Mouse (Mus musculus) forebrain, postnatal 0 days (tissue): ENCODE results near the gene Fam227a. TPM values are rescaled to one million over a fixed set of nuclear protein-coding genes. Genes with fewer than 3 reads are reported as not detected.
"Not testable (repeated sequence)": the region's sequence is repeated elsewhere in the genome, so short reads cannot be mapped to it uniquely, and the experiment has no call there.

Experiments
- ATAC-seq: fragments of 200-750 bp; cut with Nextera tagmentation; 2 replicates; pipeline ENCODE4 v1.8.0; 2017; ENCODE audit warnings: mild to moderate bottlenecking, moderate library complexity
- DNase-seq: peaks from one replicate; pipeline ENCODE4 v3.0.0-alpha.2; 2015
- H3K27ac ChIP-seq: fragments of 300-500 bp; sonication (generic); 2 replicates; pipeline ENCODE4 v1.5.1; 2014; ENCODE audit warnings: low read depth, mild to moderate bottlenecking, antibody characterized with exemption, low read length, moderate library complexity, mixed read lengths
- H3K27me3 ChIP-seq: fragments of 300-500 bp; sonication (generic); 2 replicates; pipeline ENCODE4 v1.6.1; 2014; ENCODE audit warnings: mild to moderate bottlenecking, low read length, mixed read lengths; ENCODE audit not compliant: insufficient read depth
- H3K36me3 ChIP-seq: fragments of 300-500 bp; sonication (generic); 2 replicates; pipeline ENCODE4 v1.6.1; 2014; ENCODE audit warnings: mild to moderate bottlenecking, moderate library complexity; ENCODE audit not compliant: insufficient read depth
- H3K4me1 ChIP-seq: fragments of 300-500 bp; sonication (generic); 2 replicates; pipeline ENCODE4 v1.6.1; 2014; ENCODE audit warnings: antibody characterized with exemption; ENCODE audit not compliant: insufficient read depth
- H3K4me2 ChIP-seq: fragments of 300-500 bp; sonication (generic); 2 replicates; pipeline ENCODE4 v1.6.1; 2014; ENCODE audit warnings: low read depth, mild to moderate bottlenecking, moderate library complexity
- H3K4me3 ChIP-seq: fragments of 300-500 bp; sonication (generic); 2 replicates; pipeline ENCODE4 v1.5.1; 2014; ENCODE audit warnings: low read depth, low read length, mixed read lengths
- H3K9ac ChIP-seq: fragments of 300-500 bp; sonication (generic); 2 replicates; pipeline ENCODE4 v1.6.1; 2014; ENCODE audit warnings: mild to moderate bottlenecking
- H3K9me3 ChIP-seq: fragments of 300-500 bp; sonication (generic); 2 replicates; pipeline ENCODE4 v1.6.1; 2016; ENCODE audit warnings: low read length
- CTCF ChIP-seq: sonication (generic); IDR thresholded peaks from 2 replicates; pipeline ENCODE4 v1.5.1; 2016; ENCODE audit warnings: antibody characterized with exemption, control low read depth, low read depth
- whole genome bisulfite sequencing: fragments of 180-500 bp; shearing (Covaris S2); extraction: QIAGEN DNeasy Blood & Tissue Kit; methylation state at CpG from one replicate; pipeline ENCODE4 v1.1.7; 2014; 5-methylcytosine and 5-hydroxymethylcytosine counted together
- polyA plus RNA-seq: library from polyadenylated mRNA; unstranded; fragments of >200 nt; fragmentation: Nextera tagmentation; extraction: Ambion mirVana; gene quantifications from 2 replicates; pipeline ENCODE4 v1.2.1, GENCODE M21; 2015
- total RNA-seq: library from RNA; depleted of rRNA; stranded (reverse); fragments of >200 nt; gene quantifications from 2 replicates; pipeline ENCODE4 v1.2.3, GENCODE M21; 2014

The Fam227a gene
- total and polyA plus RNA-seq, 2 experiments from 2014 or later: 1.9 to 25.7 TPM

GRCm38 (mm10) chr15:79683707-79684465 is 25.1 kb upstream of the Fam227a start:
- no peaks in the 10 kb centered on the region for H3K9me3 ChIP-seq
- DNase-seq: no peak
- H3K27ac ChIP-seq: no peak overlapping the region
- H3K4me3 ChIP-seq: peak overlapping the region; percentile 71
- H3K27me3 ChIP-seq: no peaks in the 10 kb centered on the region
- 68% methylated on average over 19 of the region's 19 CpGs for WGBS
- no peak for ATAC-seq
- peak overlapping the region; percentile 71 for H3K9ac ChIP-seq
- peaks cover 31% of the 10 kb centered on the region for H3K4me1 ChIP-seq
- peak overlapping the region; percentile 70 for H3K4me2 ChIP-seq
- no peaks in the 10 kb centered on the region for H3K36me3 ChIP-seq
- no peak for TF ChIP-seq CTCF

- no peak for TF ChIP-seq CTCF
- 86% methylated on average over 6 of the region's 6 CpGs for WGBS
Measured at GRCm38 (mm10) chr15:79683146-79683545, 24.4 kb upstream of the Fam227a start.

GRCm38 (mm10) chr15:79681973-79682372 is 23.2 kb upstream of the Fam227a start:
- no peak for ATAC-seq
- Histone ChIP-seq H3K27me3 (no peaks in the 10 kb centered on the region), H3K4me1 (peaks cover 31% of the 10 kb centered on the region), H3K9ac (no peak overlapping the region), H3K4me2 (no peak overlapping the region), H3K36me3 (0 out of 2 replicates have a peak, but pooled peaks cover 2% of the 10 kb centered on the region), H3K27ac (no peak overlapping the region), H3K4me3 (no peak overlapping the region), H3K9me3 (no peaks in the 10 kb centered on the region)
- TF ChIP-seq CTCF: no peak
- 85% methylated on average over 4 of the region's 4 CpGs for WGBS
- DNase-seq: no peak

More at GRCm38 (mm10) chr15:79683146-79683545, 24.4 kb upstream of the Fam227a start:
- no peak for DNase-seq
- Histone ChIP-seq H3K27me3 (no peaks in the 10 kb centered on the region), H3K9me3 (no peaks in the 10 kb centered on the region), H3K9ac (no peak overlapping the region), H3K4me1 (peaks cover 31% of the 10 kb centered on the region), H3K27ac (no peak overlapping the region), H3K4me2 (peak overlapping the region; percentile 70), H3K4me3 (no peak overlapping the region), H3K36me3 (no peaks in the 10 kb centered on the region)
- ATAC-seq: no peak

GRCm38 (mm10) chr15:79677936-79678335 is 19.2 kb upstream of the Fam227a start:
- H3K36me3 ChIP-seq: peaks cover 37% of the 10 kb centered on the region
- TF ChIP-seq CTCF: no peak

GRCm38 (mm10) chr15:79671828-79672348 is 13.1 kb upstream of the Fam227a start:
- not testable (repeated sequence) for DNase-seq, H3K9ac ChIP-seq, ATAC-seq, H3K27ac ChIP-seq, H3K4me1 ChIP-seq, H3K27me3 ChIP-seq, H3K9me3 ChIP-seq
- Histone ChIP-seq H3K4me3 (peak overlapping the region; percentile 69; the same call in 1 of the 2 replicates), H3K4me2 (peak overlapping the region; percentile 91), H3K36me3 (peaks cover 47% of the 10 kb centered on the region)
- 77% methylated on average over 11 of the region's 11 CpGs for WGBS

More at GRCm38 (mm10) chr15:79677936-79678335, 19.2 kb upstream of the Fam227a start:
- Histone ChIP-seq H3K4me3 (no peak overlapping the region), H3K9me3 (no peaks in the 10 kb centered on the region), H3K9ac (no peak overlapping the region), H3K4me1 (no peaks in the 10 kb centered on the region), H3K27me3 (no peaks in the 10 kb centered on the region), H3K27ac (no peak overlapping the region), H3K4me2 (no peak overlapping the region)
- WGBS: 86% methylated on average over 2 of the region's 2 CpGs
- DNase-seq (no peak), ATAC-seq (no peak)

GRCm38 (mm10) chr15:79670972-79671299 is 12.2 kb upstream of the Fam227a start:
- under 1% methylated on average over 35 of the region's 37 CpGs for whole genome bisulfite sequencing
- Histone ChIP-seq H3K27ac (peak overlapping the region; percentile 24; the same call in 1 of the 2 replicates), H3K4me1 (no peaks in the 10 kb centered on the region; the same call in 1 of the 2 replicates), H3K27me3 (no peaks in the 10 kb centered on the region), H3K36me3 (peaks cover 48% of the 10 kb centered on the region), H3K4me3 (peak overlapping the region; percentile 69), H3K9ac (peak overlapping the region; percentile 72), H3K4me2 (peak overlapping the region; percentile 91), H3K9me3 (no peaks in the 10 kb centered on the region)
- ATAC-seq (peak; percentile 38; the same call in 1 of the 2 replicates), DNase-seq (no peak)
- TF ChIP-seq CTCF: no peak
